Mouse (Mus musculus) spleen, adult 2 months (tissue): ENCODE data around the gene Cinp. TPM values are rescaled to one million over a fixed set of nuclear protein-coding genes. Genes with fewer than 3 reads are reported as not detected.

Source experiments
- DNase-seq, 2 experiments: peaks; one replicate each; pipeline versions ENCODE4 v3.0.0 to v3.0.0-alpha.2; 2012 to 2021; ENCODE audit warnings: low spot score in 2 of 2, low read depth in 1 of 2
- H3K27ac ChIP-seq: fragments of 200-500 bp; 2 replicates; pipeline ENCODE4 v1.5.1; 2012; ENCODE audit warnings: low read length, inconsistent platforms; ENCODE audit not compliant: insufficient read depth
- H3K27me3 ChIP-seq: fragments of 200-500 bp; 2 replicates; pipeline ENCODE4 v1.6.1; 2012; ENCODE audit warnings: mild to moderate bottlenecking, moderate library complexity, low read length, inconsistent platforms; ENCODE audit not compliant: control insufficient read depth, insufficient read depth
- H3K36me3 ChIP-seq: fragments of 200-500 bp; 2 replicates; pipeline ENCODE4 v1.6.1; 2012; ENCODE audit warnings: mild to moderate bottlenecking, low read length, inconsistent platforms; ENCODE audit not compliant: control insufficient read depth, insufficient read depth
- H3K4me1 ChIP-seq: fragments of 200-500 bp; 2 replicates; pipeline ENCODE4 v1.6.1; 2011; ENCODE audit warnings: inconsistent platforms; ENCODE audit not compliant: control insufficient read depth, insufficient read depth, insufficient read length
- H3K4me3 ChIP-seq: fragments of 200-500 bp; 2 replicates; pipeline ENCODE4 v1.5.1; 2011; ENCODE audit warnings: mild to moderate bottlenecking, inconsistent platforms; ENCODE audit not compliant: insufficient read depth, insufficient read length; ENCODE audit errors: extremely low read depth
- CTCF ChIP-seq: fragments of 200-500 bp; IDR thresholded peaks from 2 replicates; pipeline ENCODE4 v1.5.1; 2011; ENCODE audit warnings: mild to moderate bottlenecking, inconsistent platforms; ENCODE audit not compliant: insufficient read depth, insufficient read length, insufficient replicate concordance; ENCODE audit errors: extremely low read depth
- POLR2A ChIP-seq: fragments of 200-500 bp; IDR thresholded peaks from 2 replicates; pipeline ENCODE4 v1.6.1; 2011; ENCODE audit warnings: low read depth, low read length, inconsistent platforms
- WGBS: fragments of 180-500 bp; shearing (Covaris S2); methylation state at CpG from one replicate; pipeline ENCODE4 v1.1.7; 2018; 5-methylcytosine and 5-hydroxymethylcytosine counted together
- polyA plus RNA-seq: library from polyadenylated mRNA; depleted of rRNA; stranded (reverse); fragments of >200 nt; gene quantifications from 2 replicates; pipeline ENCODE4 v1.2.3, GENCODE M21; 2012; rRNA removed

The Cinp gene
- polyA plus RNA-seq, 1 experiment, result 22.9 TPM

GRCm38 (mm10) chr12:110837192-110837841, 51.6 kb downstream of the Cinp start:
- H3K27ac ChIP-seq, result no peak overlapping the region
- no peak overlapping the region for H3K4me3 ChIP-seq
- no peak for DNase-seq
- no peaks in the 10 kb centered on the region for H3K4me1 ChIP-seq
- H3K27me3 ChIP-seq, result 0 out of 2 replicates have a peak, but pooled peaks cover 3% of the 10 kb centered on the region
- H3K36me3 ChIP-seq, result no peaks in the 10 kb centered on the region
- TF ChIP-seq CTCF (no peak), POLR2A (no peak)
- 33% methylated on average over 5 of the region's 5 CpGs for WGBS

- Histone ChIP-seq H3K27me3 (0 out of 2 replicates have a peak, but pooled peaks cover 3% of the 10 kb centered on the region), H3K27ac (no peak overlapping the region), H3K4me3 (no peak overlapping the region), H3K36me3 (no peaks in the 10 kb centered on the region), H3K4me1 (no peaks in the 10 kb centered on the region)
- no peak for DNase-seq
- WGBS, result 77% methylated on average over 6 of the region's 6 CpGs
- TF ChIP-seq CTCF (no peak), POLR2A (no peak)
These were observed 52.2 kb downstream of the Cinp start for GRCm38 (mm10) chr12:110836729-110837128.

- Histone ChIP-seq H3K27ac (no peak overlapping the region), H3K4me3 (no peak overlapping the region), H3K27me3 (0 out of 2 replicates have a peak, but pooled peaks cover 3% of the 10 kb centered on the region), H3K4me1 (no peaks in the 10 kb centered on the region), H3K36me3 (no peaks in the 10 kb centered on the region)
- WGBS, result over 99% methylated on average over 3 of the region's 3 CpGs
- no peak for DNase-seq
- TF ChIP-seq POLR2A, result no peak
- TF ChIP-seq CTCF, result no peak
These were observed 53.8 kb downstream of the Cinp start for GRCm38 (mm10) chr12:110835182-110835581.

GRCm38 (mm10) chr12:110830293-110831024, 58.5 kb downstream of the Cinp start:
- Histone ChIP-seq H3K4me3 (no peak overlapping the region), H3K36me3 (no peaks in the 10 kb centered on the region), H3K4me1 (no peaks in the 10 kb centered on the region), H3K27ac (no peak overlapping the region), H3K27me3 (no peaks in the 10 kb centered on the region)
- WGBS, result 88% methylated on average over 10 of the region's 11 CpGs
- DNase-seq, result no peak
- TF ChIP-seq POLR2A (no peak), CTCF (no peak)

GRCm38 (mm10) chr12:110828908-110829307, 60.0 kb downstream of the Cinp start:
- no peaks in the 10 kb centered on the region for H3K36me3 ChIP-seq
- no peak overlapping the region for H3K4me3 ChIP-seq
- TF ChIP-seq CTCF (no peak), POLR2A (no peak)
- no peaks in the 10 kb centered on the region for H3K27me3 ChIP-seq
- H3K27ac ChIP-seq, result no peak overlapping the region
- DNase-seq, result no peak
- 98% methylated on average over 4 of the region's 4 CpGs for WGBS
- no peaks in the 10 kb centered on the region for H3K4me1 ChIP-seq

Other genes starting within 250 kb of the Cinp start
- gene 1700001K19Rik, start 206.5 kb downstream of the Cinp start, polyA plus RNA-seq, result not detected in 2 replicates
- gene Hsp90aa1, start 186.4 kb downstream of the Cinp start, polyA plus RNA-seq, result 38.9 and 40.7 TPM in 2 replicates
- gene Wdr20, start 151.2 kb downstream of the Cinp start, polyA plus RNA-seq, result 11.4 and 11.9 TPM in 2 replicates
- gene Mok, start 48.2 kb downstream of the Cinp start, polyA plus RNA-seq, result 0.32 and 0.35 TPM in 2 replicates
- gene Zfp839, start 38.9 kb downstream of the Cinp start, polyA plus RNA-seq, result 5.3 and 5.7 TPM in 2 replicates
- 4.0 and 4.1 TPM in 2 replicates for gene Tecpr2, start 119 bp upstream of the Cinp start, polyA plus RNA-seq
- gene Ankrd9, start 89.9 kb upstream of the Cinp start, polyA plus RNA-seq, result 21.0 and 25.6 TPM in 2 replicates
- 7.1 and 7.8 TPM in 2 replicates for gene Rcor1, start 150.2 kb upstream of the Cinp start, polyA plus RNA-seq